Mouse (Mus musculus): ENCODE data around the gene Gm17387.

- TF ChIP-seq POLR2A (IDR thresholded peaks at IDR 0.05; ENCODE audit: borderline replicate concordance, low read depth, low read length) (no peak), CTCF (IDR thresholded peaks at IDR 0.05; ENCODE audit: low read depth, low read length) (no peak)
Measured at GRCm38 (mm10) chr7:141064175-141064574, 35.2 kb downstream of the Gm17387 start.
